Mouse (Mus musculus): Measurements from ENCODE around the gene Ppih.
A peak's percentile ranks its signal among the peaks of the same experiment; 100 is the strongest.

Gene Ppih

DNA sequence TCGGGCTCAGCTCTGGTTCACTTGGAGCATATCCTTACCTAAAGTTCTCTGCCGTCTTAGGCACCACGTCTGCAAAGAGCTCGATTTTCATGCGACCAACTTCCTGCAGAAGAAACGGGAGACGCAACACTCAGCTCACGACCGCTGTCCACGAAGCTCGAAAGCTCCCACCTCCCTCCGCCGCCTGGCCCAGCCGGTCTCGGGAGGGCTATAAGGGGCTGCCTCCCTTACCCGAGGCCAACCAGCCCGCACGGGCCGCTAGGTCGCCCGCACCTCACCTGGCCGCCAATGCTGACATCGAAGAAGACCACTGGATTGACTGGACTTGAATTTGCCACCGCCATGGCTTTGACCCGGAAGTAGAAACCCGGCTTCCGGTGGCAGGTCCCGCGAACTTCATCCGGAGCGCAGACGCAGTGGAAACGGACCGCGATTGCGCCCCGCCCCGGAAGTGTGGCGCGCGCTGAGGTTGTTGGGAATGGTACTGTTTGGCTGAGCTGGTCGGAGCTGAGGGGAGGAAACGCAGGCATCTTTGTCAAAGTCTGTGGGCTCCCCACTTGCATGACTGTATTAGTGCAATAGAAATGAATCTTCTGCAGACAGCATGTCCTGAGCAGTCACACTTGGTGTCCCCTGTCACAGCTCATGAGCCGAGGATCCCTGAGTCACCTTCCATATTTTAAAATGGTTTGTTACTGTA lies at the start of gene Ppih:
TSS of gene Ppih (minus strand) at position 416 of the 700 bp plus-strand sequence.
- peak; percentile 81 for DNase-seq (ENCODE audit: low read depth, low spot score)

DNA sequence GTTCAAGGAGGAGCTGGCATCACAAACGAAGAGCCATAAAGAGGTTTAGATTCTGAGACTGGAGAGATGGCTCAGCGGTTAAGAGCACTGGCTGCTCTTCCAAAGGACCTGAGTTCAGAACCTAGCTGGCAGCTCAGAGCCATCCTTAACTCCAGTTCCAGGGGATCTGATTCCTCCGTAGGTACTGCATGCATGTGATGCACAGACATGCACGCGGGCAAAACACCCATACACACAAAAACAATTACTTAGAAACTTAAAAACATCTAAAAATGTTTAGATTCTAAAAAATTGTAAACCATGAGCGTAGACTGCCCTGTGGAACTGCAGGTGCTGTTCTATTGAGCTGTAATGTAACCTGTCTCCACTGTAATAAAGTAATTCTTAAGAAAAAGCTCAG lies 49.1 kb upstream of the Ppih start:
- DNase-seq (ENCODE audit: low read depth, low spot score) = no peak

DNA sequence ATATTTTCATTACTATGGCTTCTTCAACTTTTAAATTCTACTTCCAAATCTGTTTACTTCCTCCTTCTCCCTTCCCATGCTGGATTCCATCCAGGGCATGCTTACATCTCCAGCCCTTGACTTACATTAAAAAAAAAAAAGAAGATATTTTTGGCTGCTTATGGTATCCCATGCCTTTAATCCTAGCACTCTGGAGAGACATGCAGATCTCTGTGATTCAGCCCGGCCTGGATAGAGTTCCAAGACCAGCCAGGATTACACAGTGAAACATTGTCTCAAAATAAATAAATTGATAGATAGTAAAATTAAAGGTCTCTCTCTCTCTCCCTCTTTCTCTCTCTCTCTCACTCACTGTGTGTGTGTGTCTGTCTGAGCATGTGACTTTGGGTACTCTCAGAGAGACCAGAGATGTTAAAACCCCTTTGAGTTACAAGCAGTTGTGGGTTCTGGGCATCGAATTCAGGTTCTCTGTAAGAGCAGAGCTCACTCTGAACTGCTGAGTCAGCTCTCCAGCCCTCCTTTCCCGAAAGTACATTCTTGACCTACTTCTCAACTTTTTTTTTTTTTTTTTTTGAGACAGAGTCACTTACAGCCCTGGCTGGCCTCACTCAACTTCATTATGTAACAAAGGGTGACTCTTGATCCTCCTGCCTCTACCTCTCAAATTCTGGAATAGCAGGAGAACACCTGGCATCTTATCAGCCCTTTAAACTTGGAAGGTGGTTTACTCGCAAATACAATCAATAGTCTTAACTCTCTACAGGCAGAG lies 46.6 kb upstream of the Ppih start:
- DNase-seq (ENCODE audit: low read depth, low spot score) = no peak

DNA sequence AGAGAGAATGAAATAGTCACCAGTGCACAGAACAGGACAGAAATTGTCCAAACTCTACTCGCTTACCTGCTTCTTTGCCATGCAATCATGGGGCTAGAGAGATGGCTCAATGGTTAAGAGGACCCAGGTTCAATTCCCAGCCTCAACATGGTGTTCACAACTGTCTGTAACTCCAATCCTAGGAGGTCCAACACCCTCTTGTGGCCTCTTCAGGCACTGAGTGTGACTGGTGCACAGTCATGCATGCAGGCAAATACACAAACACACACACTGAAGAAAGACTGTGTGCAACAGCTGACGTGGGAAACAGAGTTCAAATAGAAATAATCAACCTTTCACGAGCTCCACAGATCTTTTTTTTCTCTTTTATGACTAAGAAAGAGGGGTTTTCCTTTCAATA lies 41.9 kb upstream of the Ppih start:
- no peak for DNase-seq (ENCODE audit: low read depth, low spot score)

DNA sequence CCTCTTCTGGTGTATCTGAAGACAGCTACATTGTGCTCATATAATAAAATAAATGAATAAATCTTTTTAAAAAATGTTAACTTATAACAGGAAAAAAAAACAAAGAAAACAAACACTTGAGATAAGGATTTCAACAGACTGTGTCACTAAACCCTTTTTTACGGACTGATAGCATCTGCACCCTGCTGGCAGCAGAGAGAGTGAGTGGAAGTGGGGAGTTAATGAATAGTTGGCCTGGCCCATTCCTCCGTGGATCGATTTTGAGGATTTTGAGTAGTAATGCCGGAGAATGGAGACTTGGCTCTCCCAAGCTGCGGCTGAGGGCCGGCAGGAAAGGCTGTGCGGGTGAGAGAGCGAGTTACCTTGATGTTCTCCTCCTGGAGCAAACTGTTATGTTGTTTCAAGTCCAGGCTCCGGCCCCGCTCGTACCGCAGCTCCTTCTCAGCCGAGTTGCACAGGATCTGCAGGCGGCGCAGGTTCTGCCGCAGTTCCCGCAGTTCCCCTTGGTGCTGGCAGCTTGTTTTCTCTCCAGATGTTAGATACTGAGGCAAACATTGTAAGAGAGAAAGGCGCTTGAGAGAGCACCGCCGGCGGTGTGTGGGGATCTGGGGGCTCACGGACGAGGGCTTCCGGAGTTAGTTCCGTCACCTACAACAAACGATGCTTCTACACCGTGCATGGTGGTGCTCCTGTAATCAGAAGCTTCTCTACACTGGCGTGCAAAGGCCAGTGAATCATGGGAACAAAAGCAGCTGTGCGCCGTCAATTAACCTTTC lies 39.0 kb upstream of the Ppih start:
- DNase-seq (ENCODE audit: low read depth, low spot score) = peak; percentile 43

DNA sequence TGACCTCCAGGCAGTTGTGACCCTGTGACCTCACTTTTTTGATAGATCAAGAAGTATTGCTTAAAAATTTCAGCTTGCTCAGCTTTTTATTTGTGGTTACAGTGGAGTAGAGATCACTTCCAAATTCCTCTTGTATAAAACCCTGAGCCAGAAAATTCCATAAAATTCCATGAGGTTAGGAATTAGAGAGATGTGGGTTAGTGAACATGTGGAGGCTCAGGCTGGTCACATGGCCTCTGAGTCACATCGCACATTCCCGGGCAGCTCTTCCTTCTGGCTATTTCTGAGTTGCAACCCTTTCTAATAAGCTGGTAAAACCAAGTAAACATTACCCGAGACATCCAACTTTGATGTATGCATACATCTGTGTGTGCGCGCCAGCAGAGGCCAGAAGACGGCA lies 25.2 kb upstream of the Ppih start:
- no peak for DNase-seq (ENCODE audit: low read depth, low spot score)

DNA sequence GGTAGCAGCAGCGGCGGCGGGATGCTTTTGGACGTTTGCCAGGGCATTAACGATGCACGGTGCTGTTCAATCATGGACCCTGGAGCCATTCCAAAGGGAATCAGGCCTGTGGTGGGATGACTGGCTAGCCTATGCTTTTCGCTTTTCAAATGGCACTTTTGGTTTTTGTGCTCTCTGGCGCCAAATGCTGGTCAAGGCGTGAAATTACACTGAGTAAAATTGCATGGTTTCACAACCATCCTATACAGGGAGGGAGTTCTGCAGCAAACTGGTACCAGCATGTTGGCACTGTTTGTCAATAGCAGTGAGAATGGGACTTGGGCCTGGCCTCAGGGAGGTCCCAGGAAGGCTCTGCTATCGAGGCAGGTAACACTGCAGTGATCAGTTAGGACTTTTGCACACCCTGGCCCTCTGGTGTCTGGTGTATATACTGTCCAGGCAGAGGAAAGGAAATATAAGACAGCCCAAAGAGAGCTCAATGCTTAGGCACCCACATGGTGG lies 18.6 kb upstream of the Ppih start:
- DNase-seq (ENCODE audit: low read depth, low spot score) = no peak

DNA sequence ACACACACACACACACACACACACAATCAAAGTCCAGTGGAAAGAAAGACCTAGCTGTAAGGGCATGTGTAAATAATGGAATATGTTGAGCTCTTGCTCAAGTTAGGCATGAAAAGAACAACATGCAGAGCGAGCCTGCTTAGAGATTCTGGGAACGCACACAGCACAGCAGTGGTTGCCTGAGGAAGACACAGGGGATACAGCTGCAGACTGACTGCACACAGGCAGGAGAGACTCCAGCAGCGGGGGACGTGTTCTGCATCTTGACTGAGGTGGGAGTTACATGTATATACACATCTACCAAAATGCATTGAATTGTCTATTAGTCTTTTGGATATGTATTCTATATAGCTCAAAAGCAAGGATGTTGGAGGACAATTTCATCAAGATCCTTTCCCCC lies 18.1 kb upstream of the Ppih start:
- DNase-seq (ENCODE audit: low read depth, low spot score) = no peak

DNA sequence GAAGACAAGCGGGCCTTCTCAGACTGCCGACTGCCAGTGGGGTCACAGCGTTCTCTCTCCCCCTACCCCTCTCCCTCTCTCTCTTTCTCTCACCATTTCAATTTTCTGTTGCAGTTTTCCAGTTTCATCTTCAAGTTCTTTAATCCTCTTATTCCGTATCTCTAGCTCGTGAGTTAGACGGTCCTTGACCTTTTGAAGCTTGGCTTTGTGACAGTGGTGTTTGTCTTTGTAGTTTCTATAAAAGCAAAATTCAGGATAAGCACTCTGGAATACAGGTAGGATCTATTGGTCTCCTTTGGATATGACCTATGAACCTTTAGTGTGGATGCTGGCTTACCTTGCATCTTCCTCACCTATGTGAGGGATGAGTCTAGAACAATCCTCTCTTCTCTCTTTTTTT lies 13.1 kb upstream of the Ppih start:
- no peak for DNase-seq (ENCODE audit: low read depth, low spot score)

DNA sequence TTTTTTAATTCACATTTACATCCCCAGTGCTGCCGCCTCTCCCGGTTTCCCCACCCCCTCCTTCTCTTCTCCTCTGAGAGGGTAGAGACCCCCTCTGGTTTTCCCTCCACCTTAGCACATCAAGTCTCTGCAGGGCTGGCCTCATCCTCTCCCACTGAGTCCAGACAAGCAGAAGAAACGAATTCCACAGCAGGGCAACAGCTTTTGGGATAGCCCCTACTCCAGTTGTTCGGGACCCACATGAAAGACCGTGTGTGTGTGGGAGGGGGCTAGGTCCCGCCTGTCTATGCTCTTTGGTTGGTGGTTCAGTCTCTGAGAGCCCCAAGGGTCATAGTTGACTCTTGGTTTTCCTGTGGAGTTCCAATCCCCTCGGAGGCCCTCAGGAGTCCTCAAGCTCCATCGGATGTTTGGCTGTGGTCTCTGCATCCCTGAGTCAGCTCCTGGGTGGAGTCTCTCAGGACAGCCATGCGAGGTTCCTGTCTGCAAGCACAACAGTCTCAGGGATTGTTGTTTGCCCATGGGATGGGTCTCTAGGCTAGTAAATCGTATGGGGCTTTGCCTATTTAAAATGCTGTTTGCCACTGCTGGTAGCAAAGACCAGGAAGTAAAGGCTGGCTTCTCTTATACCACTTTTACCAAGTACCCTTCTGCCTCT lies 677 bp upstream of the Ppih start:
- no peak for DNase-seq (ENCODE audit: low read depth, low spot score)

DNA sequence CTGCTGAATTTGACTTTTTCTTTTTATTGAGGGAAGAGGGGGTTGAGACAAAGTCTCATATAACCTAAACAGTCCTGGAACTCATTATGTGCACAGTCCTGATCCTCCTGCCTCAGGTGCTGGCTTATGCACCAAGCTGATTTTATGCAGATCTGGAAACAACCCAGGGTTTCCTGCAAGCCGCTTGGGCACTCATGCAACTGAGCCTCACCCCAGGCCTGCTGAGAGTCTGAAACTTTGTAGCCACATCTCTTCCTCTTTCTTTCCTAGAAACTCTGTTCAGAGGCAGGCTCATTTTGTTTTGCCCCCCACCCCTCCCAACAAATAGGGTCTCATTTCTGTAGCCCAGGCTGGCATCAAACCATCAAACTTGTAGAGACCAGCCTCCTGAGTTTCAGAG lies 6.6 kb downstream of the Ppih start:
- DNase-seq (ENCODE audit: low read depth, low spot score) = no peak

DNA sequence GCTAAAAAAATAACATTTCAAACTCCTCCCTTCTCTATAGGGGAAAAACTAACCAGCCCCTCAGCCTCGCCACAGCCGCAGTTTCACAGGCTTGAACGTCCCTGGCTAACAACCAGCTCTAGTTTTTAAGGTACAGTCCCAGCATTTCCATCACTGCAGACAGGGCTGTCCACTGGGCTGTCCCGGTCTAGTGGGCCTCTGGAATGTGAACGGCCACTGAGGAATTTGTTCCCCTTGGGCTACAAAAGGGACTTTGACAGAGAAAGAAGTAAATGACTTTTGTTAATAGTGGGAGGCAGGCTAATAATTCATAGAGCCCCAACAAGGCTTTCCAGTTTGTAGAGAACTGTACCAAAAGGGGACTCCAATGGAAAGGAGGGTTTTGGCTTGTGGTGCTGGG lies 14.9 kb downstream of the Ppih start:
- DNase-seq (ENCODE audit: low read depth, low spot score) = no peak

DNA sequence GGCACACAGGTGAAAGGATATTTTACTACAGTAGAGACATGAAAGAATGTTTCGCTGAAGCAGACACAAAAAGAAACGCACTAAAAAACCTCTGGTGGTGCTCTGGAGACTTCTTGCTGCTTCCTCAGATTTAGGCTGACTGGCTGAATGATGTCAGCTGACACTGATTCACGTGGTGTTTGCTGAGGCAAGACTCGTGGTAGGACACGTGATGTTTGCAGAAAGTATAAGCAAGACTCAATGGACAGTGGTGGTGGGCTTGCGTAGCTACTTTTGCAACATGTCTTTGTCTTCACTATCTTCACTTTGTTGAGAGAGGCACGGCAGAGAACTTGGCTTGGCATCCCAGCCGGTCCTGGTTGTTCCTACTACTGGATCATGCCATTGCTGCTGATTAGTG lies 17.1 kb downstream of the Ppih start:
- DNase-seq (ENCODE audit: low read depth, low spot score) = no peak

DNA sequence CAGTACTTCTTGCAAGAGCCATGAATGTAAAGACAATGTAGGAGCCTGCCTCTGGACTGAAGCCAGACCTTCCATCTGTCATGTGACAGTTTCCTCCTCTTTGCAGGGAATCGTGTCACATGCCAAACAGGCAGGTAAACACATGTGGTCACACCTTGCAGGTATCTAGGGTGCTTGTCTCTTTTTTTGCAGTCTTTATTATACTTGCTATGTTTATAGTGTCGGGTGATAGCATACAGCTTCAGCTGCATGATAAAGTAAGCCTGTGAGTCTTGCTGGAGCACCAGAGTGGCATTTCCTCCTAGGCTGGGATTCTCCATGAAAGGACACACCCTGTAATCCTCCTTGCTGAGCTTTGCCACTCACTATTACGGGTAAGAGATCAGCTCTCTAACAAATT lies 18.6 kb downstream of the Ppih start:
- DNase-seq (ENCODE audit: low read depth, low spot score) = no peak

DNA sequence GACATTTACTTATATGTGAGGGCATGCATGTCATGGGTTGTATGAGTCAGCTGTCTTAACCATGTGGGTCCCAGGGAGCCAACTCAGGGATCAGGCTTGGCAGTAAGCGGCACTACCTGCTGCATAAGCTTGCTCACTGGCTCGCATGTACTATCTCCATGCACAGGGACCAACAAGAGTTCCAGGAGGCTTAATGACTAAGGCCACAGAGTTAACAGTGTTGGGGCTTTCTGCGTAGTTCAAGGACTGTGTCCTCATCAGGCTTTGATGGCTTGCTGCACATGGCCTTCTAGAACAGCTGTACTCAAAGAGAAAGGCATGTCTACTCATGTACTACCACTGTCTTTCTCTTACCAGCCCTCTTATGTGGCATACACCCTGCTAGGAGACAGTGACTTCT lies 19.6 kb downstream of the Ppih start:
- DNase-seq (ENCODE audit: low read depth, low spot score) = no peak

DNA sequence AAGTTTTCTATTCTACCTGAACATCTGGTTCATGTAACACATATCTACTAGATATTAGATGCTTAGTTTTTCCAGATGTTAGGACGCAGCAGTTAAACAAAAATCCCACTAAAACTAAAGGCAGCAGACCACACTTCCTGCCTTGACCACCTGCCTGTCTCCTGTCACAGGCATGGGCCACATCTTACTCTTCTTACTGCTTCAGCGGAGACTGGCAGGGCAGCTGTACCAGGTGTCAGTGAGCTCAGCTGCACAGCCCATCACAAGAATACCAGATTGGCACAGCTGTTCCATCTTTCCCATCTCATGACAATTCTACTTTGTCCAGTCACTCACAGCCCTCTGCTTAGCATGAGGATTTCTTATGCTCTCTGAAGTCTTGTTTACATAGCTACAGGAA lies 23.0 kb downstream of the Ppih start:
- no peak for DNase-seq (ENCODE audit: low read depth, low spot score)

DNA sequence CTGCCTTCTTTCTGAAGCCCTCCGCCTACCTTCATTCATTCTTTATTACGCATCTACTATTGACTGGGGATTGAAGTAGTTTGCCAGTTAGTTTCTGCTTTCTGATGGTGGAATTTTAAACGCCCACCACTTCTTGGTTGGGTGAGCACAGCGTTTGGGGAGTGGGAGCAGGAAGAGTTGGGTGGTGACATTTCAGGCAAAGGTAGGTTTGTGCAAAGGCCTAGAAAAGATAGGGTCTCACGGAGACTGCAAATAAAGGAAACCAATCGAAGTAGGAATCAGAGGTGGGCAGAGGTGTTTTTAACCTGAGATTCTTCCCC lies 25.3 kb downstream of the Ppih start:
- DNase-seq (ENCODE audit: low read depth, low spot score) = no peak

DNA sequence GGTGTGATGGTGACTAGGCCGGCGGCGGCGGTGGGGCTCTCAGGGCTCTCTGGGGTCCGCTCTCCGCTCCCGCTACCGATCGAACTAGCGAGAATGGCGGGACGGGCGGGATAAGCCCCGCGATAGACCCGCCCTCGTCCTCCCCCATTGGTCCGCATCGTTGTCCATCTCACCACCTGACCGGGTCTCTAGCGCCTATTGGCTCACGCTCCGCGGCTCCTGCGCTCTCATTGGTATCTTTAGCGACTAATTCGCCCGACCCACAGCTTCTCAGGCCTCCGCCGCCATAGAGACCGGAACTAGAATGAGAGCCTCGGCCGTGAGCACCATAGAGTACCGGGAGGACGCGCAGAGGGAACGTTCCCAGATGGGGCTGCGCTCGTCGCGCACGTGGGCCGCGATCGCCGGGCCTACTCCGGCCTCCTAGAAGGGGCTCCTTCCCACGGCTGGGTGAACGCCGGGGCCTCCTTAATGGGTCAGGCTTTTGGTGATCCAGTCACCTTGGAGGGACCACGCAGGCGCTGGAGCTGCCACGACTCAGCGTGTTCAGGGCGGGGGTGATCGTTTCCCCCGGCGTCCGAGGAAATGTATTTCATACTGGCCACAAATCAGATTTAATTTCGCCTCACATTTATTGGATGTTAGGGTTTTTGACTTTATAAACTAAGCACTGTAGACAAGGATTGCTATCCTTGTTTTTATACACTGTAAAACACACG lies 25.8 kb downstream of the Ppih start, which contains the start of gene Ybx1:
TSS of gene Ybx1 (minus strand) at position 190 of the 719 bp plus-strand sequence.
- peak; percentile 93 for DNase-seq (ENCODE audit: low read depth, low spot score)

DNA sequence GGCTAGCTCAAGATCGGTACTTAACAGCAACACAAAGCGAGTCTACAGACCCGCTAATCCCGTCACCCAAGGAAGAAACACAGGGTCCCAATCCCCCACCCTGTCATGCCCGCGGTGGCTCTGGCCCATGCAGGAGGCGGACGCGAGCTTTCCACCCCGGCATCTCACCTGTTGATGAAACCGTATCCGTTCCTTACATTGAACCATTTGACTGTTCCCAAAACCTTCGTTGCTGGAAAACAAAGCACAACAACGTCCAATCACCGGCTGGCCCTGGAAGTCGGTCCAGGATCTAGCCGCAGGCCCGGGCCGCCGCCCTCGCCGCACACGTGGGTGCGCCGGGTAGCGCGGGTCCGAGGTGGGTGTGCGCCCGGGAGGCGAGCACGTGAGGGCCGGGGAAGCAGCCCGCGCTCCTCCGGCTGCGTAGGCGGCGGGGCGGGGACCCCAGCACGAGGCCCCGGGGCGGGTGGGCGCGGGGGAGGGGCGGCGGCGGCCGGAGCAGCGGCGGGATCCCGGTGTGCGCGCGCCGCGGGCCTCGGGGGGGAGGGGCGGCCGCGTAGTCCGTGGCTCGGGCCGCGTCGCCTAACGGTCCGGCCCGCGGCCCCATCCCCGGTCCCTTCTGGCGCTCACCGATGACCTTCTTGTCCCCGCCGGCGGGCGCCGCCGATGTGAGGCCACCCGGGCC lies 26.6 kb downstream of the Ppih start:
- no peak for DNase-seq (ENCODE audit: low read depth, low spot score)

DNA sequence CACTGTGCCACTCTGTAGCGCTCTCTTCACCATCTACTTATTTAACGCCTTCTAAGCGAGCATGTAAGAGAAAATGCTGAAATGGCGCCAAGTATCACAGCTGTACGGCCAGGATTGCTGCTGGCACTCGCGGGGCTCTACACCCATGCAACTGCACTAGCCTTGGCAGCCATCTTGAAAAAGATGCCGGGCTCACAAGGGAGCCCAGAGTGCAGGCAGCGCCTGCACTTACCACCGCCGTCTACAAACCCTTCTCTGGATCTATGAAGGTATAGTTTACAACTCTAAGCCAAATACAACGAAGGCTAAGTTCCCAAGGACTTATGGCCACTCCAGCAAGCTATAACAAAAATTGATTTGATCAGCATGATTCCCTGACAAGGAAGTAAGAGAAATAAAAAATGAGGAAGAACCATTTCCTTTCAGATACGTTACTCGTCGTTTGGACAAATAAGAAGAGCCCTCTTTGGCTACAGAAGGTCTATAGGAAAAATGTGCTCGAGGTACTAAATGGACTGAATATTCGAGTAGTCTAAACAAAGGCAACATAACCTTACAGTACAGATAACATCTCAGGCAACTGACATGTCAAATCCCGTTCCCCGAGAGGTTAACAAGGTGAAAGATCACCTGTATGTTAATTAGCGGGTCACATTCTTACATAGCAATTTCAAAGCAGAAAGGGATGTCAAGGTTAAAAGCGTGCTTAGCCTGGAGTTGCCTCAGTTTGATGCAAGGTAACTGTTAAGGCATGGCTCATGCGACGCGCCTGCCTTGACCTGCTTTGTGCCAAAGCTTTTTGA lies 27.4 kb downstream of the Ppih start:
- no peak for DNase-seq (ENCODE audit: low read depth, low spot score)

Measured in WW6 (cell line).